Mouse (Mus musculus) CD4-positive, CD25-positive, alpha-beta regulatory T cell, adult 4 months (primary cell): ENCODE results near the gene Rps6ka5. TPM values are rescaled to one million over a fixed set of nuclear protein-coding genes. Genes with fewer than 3 reads are reported as not detected.
A peak's percentile ranks its signal among the peaks of the same experiment; 100 is the strongest.

Experiments used
- ATAC-seq: one replicate; pipeline ENCODE4 v1.8.0; 2017
- polyA plus RNA-seq, 2 experiments: library from polyadenylated mRNA; unstranded; fragments of 100-300 nt; shearing (Covaris generic); gene quantifications; one replicate each; pipeline ENCODE4 v1.2.1; 2017

Rps6ka5 gene
- 1 to 10 TPM; 3.2 to 6.2 TPM for polyA plus RNA-seq

GRCm38 (mm10) chr12:100726651-100727050 is at the start of gene Rps6ka5:
Gene Rps6ka5, minus strand, starts transcription at chr12:100726983.
- no peak for ATAC-seq

- no peak for ATAC-seq
Measured at GRCm38 (mm10) chr12:100775911-100776581, 49.3 kb upstream of the Rps6ka5 start.

GRCm38 (mm10) chr12:100775291-100775690 is 48.5 kb upstream of the Rps6ka5 start:
- ATAC-seq = no peak

GRCm38 (mm10) chr12:100774756-100775155 is 48.0 kb upstream of the Rps6ka5 start:
- no peak for ATAC-seq

GRCm38 (mm10) chr12:100772230-100772984 is 45.6 kb upstream of the Rps6ka5 start:
- ATAC-seq = peak; percentile 37

- ATAC-seq = no peak
Measured at GRCm38 (mm10) chr12:100770765-100771164, 44.0 kb upstream of the Rps6ka5 start.

- ATAC-seq = no peak
Measured at GRCm38 (mm10) chr12:100769871-100770270, 43.1 kb upstream of the Rps6ka5 start.

- ATAC-seq = peak; percentile 32
Measured at GRCm38 (mm10) chr12:100764329-100765018, 37.7 kb upstream of the Rps6ka5 start.

- no peak for ATAC-seq
Measured at GRCm38 (mm10) chr12:100762663-100763425, 36.1 kb upstream of the Rps6ka5 start.

GRCm38 (mm10) chr12:100757427-100757826 is 30.6 kb upstream of the Rps6ka5 start:
- ATAC-seq = no peak

GRCm38 (mm10) chr12:100753716-100754115 is 26.9 kb upstream of the Rps6ka5 start:
- no peak for ATAC-seq

GRCm38 (mm10) chr12:100752977-100753376 is 26.2 kb upstream of the Rps6ka5 start:
- ATAC-seq = no peak

- peak; percentile 23 for ATAC-seq
Measured at GRCm38 (mm10) chr12:100742468-100742867, 15.7 kb upstream of the Rps6ka5 start.

- ATAC-seq = no peak
Measured at GRCm38 (mm10) chr12:100740313-100740712, 13.5 kb upstream of the Rps6ka5 start.

- ATAC-seq = no peak
Measured at GRCm38 (mm10) chr12:100739011-100739570, 12.3 kb upstream of the Rps6ka5 start.

- no peak for ATAC-seq
Measured at GRCm38 (mm10) chr12:100738498-100738897, 11.7 kb upstream of the Rps6ka5 start.

GRCm38 (mm10) chr12:100735581-100735980 is 8.8 kb upstream of the Rps6ka5 start:
- no peak for ATAC-seq

- no peak for ATAC-seq
Measured at GRCm38 (mm10) chr12:100735156-100735555, 8.4 kb upstream of the Rps6ka5 start.

GRCm38 (mm10) chr12:100728646-100729485 is 2.1 kb upstream of the Rps6ka5 start:
- ATAC-seq = no peak

- ATAC-seq = no peak
Measured at GRCm38 (mm10) chr12:100727891-100728290, 1.1 kb upstream of the Rps6ka5 start.

GRCm38 (mm10) chr12:100725458-100725786 is 1.4 kb downstream of the Rps6ka5 start:
- no peak for ATAC-seq
